Mouse (Mus musculus) heart, postnatal 14 days (tissue): ENCODE measurements around the gene Mrgpra9. TPM values are rescaled to one million over a fixed set of nuclear protein-coding genes. Genes with fewer than 3 reads are reported as not detected.
"Not testable (repeated sequence)": the region's sequence is repeated elsewhere in the genome, so short reads cannot be mapped to it uniquely, and the experiment has no call there.

Experiments
- DNase-seq, 2 experiments: peaks; one replicate each; pipeline ENCODE4 v3.0.0; 2021 to 2022
- intact Hi-C: fragments of 180-260 bp; cut with DNase I; formaldehyde crosslinking; loops from one replicate; pipeline ENCODE4 v1.15.1; 2025
- long read RNA-seq, 2 experiments: library from polyadenylated mRNA; stranded (forward); transcript quantifications; one replicate each; pipeline ENCODE4 v2.0.0; 2021
- total RNA-seq, 2 experiments: library from RNA; stranded (reverse); gene quantifications; 2 replicates each; pipeline ENCODE4 v1.2.3; 2021

Gene Mrgpra9
- total RNA-seq: not detected
- long read RNA-seq, experiment 1: 0 reads
- long read RNA-seq, experiment 2: 0 reads

GRCm38 (mm10) chr7:47252770-47253169 is at the start of gene Mrgpra9:
Mrgpra9 (minus strand) TSS chr7:47252848.
- intact Hi-C loops: no loop called here
- DNase-seq: no peak

GRCm38 (mm10) chr7:47299612-47300011 is 47.0 kb upstream of the Mrgpra9 start:
- intact Hi-C loops: not testable (repeated sequence)

GRCm38 (mm10) chr7:47271547-47271946 is 18.9 kb upstream of the Mrgpra9 start:
- intact Hi-C loops: not testable (repeated sequence)

More at GRCm38 (mm10) chr7:47299612-47300011, 47.0 kb upstream of the Mrgpra9 start:
- DNase-seq: not testable (repeated sequence)

GRCm38 (mm10) chr7:47244658-47245057 is 8.0 kb downstream of the Mrgpra9 start:
- intact Hi-C loops: no loop called here
- DNase-seq: no peak

More at GRCm38 (mm10) chr7:47271547-47271946, 18.9 kb upstream of the Mrgpra9 start:
- DNase-seq: not testable (repeated sequence)

- DNase-seq: no peak
- intact Hi-C loops: no loop called here
Observed at GRCm38 (mm10) chr7:47204830-47205229, 47.8 kb downstream of the Mrgpra9 start, which contains the start of gene Mrgpra6. Mrgpra6 (minus strand) TSS chr7:47204920.

- intact Hi-C loops: no loop called here
- no peak for DNase-seq
Observed at GRCm38 (mm10) chr7:47195271-47195670, 57.4 kb downstream of the Mrgpra9 start.

Other genes starting within 250 kb of the Mrgpra9 start
- gene Spty2d1, start 244.4 kb downstream of the Mrgpra9 start, total RNA-seq: 10 to 100 TPM; 10.2 to 11.1 TPM
- 10 to 100 TPM; 26.4 to 31.0 TPM for gene Tmem86a, start 202.2 kb downstream of the Mrgpra9 start, total RNA-seq
- gene Ptpn5, start 119.2 kb downstream of the Mrgpra9 start, total RNA-seq: not detected
- gene Mrgpra6, start 47.9 kb downstream of the Mrgpra9 start, total RNA-seq: not detected
- not detected for gene Mrgpra1, start 101.4 kb upstream of the Mrgpra9 start, total RNA-seq
- gene Mrgpra2a, start 199.3 kb upstream of the Mrgpra9 start, total RNA-seq: not detected